Mouse (Mus musculus) yolk sac, embryonic 10.5 days (tissue): Measurements from ENCODE around the gene Pmis2.
A peak's percentile ranks its signal among the peaks of the same experiment; 100 is the strongest.

ENCODE experiments used
- DNase-seq: peaks from one replicate; pipeline ENCODE4 v3.0.0-alpha.2; 2017; ENCODE audit warnings: low spot score

The Pmis2 gene

DNA sequence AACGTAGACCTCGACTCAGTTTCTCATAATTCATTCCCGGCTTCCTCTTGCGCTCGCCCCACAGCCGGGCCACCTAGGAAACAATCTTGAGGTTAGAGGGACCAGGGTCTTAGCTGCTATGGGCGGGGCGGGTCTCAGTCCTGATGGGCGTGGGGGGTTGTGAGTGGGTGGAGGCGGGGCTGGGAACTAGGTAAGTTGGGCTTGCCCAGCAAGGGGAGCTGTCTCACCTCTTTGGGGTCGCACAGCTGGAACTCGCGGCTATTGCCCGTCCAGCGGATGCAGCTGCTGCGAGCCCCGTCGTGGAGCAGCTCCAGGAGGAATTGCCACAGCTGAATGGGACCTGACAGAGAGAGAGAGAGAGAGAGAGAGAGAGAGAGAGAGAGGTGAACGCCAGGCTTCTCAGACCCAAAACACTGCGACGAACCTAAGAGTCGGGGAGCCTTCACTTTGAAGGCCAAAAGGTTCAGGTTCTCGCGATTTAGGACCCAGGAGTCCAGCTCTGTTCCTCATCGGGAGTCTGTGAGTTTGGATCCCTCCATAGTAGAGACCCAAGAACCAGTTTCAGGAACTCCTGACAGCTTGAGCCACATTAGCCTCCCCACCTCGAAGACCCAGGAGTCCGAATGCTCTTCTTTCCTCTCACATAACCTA, 37.5 kb downstream of the Pmis2 start:
- no peak for DNase-seq

DNA sequence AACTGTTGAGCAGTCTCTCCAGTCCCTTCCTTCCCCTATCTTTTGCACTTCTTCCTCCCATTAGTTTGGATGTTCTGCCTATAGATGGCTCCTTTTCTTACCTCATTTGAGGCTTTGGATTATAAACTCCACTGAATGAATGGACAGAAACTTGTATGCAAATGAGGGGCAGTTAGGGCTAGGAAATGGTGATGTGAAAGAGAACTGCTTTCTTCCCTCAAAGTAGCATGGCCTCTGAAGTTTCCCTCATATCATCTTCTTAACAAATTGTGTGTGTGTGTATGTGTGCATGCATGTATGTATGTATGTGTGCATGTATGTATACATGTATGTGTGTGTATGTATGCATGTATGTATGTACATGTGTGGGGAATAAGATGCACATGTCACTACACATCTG, 42.4 kb downstream of the Pmis2 start:
- DNase-seq, result no peak

DNA sequence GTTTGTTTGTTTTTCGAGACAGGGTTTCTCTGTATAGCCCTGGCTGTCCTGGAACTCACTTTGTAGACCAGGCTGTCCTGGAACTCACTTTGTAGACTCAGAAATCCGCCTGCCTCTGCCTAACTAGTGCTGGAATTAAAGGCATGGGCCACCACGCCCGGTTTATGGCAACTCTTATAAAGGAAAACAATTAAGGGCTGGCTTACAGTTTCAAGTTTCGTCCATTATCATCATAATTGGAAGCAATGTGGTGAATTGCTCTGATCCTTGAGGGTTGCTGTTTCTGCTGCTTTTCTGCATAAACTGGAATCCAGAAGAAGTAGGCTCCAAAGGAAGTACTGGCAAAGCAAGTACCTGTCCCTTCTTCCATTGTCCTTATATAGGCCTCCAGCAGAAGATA, 44.8 kb downstream of the Pmis2 start:
- DNase-seq, result no peak

DNA sequence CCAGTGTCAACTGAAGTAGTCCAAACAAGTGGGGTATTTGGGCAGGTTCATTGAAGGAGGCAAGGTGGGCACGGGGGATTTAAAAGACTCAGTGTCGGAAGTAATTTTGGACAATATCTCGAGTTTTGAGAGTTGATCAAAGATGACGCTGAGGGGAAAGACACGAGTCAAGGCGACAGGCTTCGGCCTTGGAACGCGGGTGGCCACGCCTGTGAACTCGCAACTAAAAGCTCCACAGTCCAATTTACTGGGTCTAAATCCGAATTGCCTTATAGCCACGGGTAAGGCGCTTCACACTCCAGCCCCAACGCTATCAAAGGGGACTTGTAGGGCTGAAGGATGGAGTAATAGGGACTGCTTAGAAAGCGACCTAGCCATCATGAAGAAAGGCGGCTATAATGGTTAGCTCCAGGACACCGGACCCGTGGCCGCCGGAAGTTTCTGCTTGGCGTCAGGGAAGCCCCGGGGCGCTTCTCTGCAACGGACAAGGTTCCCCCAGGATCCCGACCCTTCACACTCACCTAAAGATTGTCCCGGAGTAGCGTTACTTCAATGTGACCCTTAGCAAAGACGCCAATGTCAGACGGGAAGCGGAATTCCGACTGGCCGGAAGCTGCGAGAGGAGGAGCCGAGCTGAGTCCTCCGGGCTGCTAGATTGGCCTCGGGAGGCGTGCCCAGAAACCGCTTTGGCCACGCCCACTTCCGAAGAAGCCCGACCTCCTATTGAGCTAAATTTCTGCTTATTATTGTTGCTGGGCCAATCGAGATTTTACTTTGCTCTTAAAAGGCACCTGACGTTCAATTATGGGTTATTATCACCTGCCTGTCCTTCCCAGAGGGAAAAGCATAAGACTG, 45.6 kb downstream of the Pmis2 start, which contains the start of gene Cox6b1:
Gene Cox6b1, minus strand, starts transcription at position 622 of the 855 bp plus-strand sequence.
- peak; percentile 92 for DNase-seq
